Mouse (Mus musculus): ENCODE results near the gene Impdh1. TPM values are rescaled to one million over a fixed set of nuclear protein-coding genes. Genes with fewer than 3 reads are reported as not detected.
A peak's percentile ranks its signal among the peaks of the same experiment; 100 is the strongest.

Gene Impdh1
- total RNA-seq, 1 experiment from 2014 or later: 70.0 TPM

- peak; percentile 16 to 19; a peak in 1 of 4 replicates for ATAC-seq (replicated peaks in 1 of 2; ENCODE audit: insufficient read depth in 1 of 2, low FRiP score in 2 of 2, low TSS enrichment in 1 of 2, low read depth in 1 of 2, poor library complexity in 2 of 2, severe bottlenecking in 2 of 2)
Measured at GRCm38 (mm10) chr6:29200496-29200895, 15.7 kb downstream of the Impdh1 start.

DNA sequence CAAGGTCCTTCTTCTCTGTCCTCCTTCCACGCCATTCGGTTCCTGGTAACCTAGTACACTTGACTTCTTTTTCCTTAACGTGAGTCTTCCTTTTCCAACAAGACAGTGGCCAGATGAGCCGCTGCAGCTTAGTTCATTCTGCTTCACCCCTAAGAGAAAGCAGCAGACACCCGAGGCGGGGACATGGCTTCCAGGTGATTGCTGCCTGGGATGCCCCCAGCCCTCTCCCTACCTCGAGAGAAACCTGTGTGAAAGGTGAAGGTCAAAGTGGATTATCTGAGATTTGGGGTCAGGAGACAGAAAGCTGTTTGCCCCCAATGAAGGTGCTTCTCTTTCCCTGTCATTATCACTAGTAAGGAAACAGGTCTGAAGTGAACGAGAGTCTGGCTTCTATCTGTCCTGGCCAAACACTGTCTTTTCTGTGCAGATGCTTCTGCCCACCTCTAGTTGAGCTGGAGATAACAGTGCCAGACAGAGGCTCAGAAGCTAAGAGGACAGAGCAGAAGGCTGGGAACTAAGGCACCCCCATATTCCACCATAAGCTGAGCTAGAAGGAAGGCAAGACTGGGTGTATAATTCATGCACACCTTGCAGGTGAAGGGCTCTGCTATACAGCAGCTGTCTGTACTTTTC lies 16.8 kb downstream of the Impdh1 start:
- ATAC-seq (replicated peaks in 1 of 2; ENCODE audit: insufficient read depth in 1 of 2, low FRiP score in 2 of 2, low TSS enrichment in 1 of 2, low read depth in 1 of 2, poor library complexity in 2 of 2, severe bottlenecking in 2 of 2): no peak

- peak; percentile 75 to 82 for ATAC-seq (replicated peaks in 1 of 2; ENCODE audit: insufficient read depth in 1 of 2, low FRiP score in 2 of 2, low TSS enrichment in 1 of 2, low read depth in 1 of 2, poor library complexity in 2 of 2, severe bottlenecking in 2 of 2)
Measured at GRCm38 (mm10) chr6:29198309-29199222, 17.6 kb downstream of the Impdh1 start.

DNA sequence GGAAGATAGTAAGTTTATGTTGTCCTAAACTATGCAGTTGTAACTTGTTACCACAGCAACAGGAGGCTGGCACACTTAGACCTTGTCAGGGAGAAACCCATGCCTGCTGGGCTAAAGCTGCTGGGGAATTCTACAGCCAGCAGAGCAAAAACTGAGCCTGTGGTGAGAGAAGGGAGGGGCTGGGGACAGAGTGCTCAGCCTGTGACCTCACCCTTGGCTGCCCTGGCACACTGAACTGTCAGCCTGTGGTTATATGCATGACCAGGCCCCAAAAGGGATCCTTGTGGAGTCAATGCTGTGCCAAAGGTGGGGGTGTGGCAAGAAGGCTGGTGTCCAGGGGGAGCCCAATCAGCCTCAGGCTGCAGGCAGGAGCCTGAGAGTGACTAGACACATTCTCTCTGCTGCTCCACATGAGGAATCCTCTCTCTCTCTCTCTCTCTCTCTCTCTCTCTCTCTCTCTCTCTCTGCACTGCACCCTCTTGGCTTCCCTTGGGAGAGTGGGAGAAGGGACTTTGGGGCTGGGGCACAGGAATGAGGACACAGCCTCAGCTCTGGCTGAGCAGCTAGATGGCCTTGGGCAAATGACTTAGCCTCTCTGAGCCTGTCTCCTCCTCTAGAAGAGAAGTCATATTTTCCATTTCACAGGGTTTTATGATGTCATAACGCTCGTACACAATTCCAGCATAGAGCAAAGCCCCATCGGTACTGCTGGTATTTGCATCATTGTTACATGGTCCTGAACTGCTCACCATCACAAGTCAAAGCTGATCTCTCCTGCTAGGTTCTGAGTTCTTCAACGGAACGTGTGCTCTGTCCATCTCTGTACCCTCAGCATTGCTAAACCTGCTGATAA lies 20.1 kb downstream of the Impdh1 start:
- peak; percentile 29 to 31; a peak in 3 of 4 replicates for ATAC-seq (replicated peaks in 1 of 2; ENCODE audit: insufficient read depth in 1 of 2, low FRiP score in 2 of 2, low TSS enrichment in 1 of 2, low read depth in 1 of 2, poor library complexity in 2 of 2, severe bottlenecking in 2 of 2)

GRCm38 (mm10) chr6:29195146-29195545 lies 21.0 kb downstream of the Impdh1 start:
- no peak for ATAC-seq (replicated peaks in 1 of 2; ENCODE audit: insufficient read depth in 1 of 2, low FRiP score in 2 of 2, low TSS enrichment in 1 of 2, low read depth in 1 of 2, poor library complexity in 2 of 2, severe bottlenecking in 2 of 2)

DNA sequence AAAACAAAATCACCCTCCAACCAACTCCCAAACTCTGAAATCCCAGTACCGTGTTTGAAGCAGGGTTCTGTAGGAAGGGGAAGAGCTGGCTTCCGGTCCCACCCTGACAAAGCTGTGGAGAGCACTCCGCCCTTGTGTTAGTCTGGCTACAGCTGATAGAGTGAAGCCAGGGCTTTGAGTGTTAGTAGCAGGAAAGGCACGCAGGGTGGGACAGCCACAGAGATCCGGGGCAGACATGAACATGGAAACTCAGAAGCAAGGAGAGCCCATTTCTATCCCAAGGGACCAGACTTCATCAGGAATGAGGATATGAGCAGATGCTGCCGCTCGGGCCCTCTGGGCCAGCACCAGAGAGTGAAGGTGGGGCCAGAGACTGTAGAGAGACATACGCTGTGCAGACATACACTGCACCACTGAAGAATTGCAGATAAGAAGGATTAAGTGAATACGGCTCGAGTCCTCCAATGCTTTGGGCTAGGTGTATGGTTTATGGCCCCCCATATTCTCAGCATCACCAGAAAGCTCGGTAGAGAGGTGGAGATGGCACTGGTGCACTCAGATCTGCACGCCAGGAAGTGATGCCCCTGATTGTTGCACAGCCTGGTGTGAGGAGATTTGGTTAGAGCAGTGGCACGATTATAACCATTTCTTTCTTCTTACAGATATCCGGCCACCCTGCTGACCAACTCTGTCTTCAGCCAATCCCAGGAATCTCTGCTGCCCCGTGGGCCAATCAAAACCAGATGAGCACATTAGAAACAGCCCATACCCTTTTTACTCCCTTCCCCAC lies 22.0 kb downstream of the Impdh1 start:
- no peak for ATAC-seq (replicated peaks in 1 of 2; ENCODE audit: insufficient read depth in 1 of 2, low FRiP score in 2 of 2, low TSS enrichment in 1 of 2, low read depth in 1 of 2, poor library complexity in 2 of 2, severe bottlenecking in 2 of 2)

- peak in 1 of 2 experiments; percentile 59; a peak in 2 of 4 replicates for ATAC-seq (replicated peaks in 1 of 2; ENCODE audit: insufficient read depth in 1 of 2, low FRiP score in 2 of 2, low TSS enrichment in 1 of 2, low read depth in 1 of 2, poor library complexity in 2 of 2, severe bottlenecking in 2 of 2)
Measured at GRCm38 (mm10) chr6:29187936-29188335, 28.2 kb downstream of the Impdh1 start.

DNA sequence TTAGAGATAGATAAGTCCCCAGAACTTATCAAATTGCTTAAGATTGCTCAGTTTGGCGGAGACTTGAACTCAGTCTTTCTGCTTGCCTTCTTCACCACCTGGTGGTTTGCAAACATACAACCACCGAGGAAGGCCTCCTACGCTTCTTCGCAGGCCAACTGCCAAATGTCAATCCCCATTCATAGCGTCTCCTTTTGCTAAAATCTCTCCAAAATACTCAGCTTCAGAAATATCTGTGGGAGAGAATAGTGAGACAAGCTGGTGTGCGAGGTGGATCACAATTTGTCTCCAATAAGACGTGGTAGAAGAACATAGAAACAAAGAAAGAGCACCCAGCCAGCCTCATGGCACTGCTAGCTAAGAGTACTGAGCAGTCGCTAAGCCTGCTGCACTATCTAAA lies 36.3 kb downstream of the Impdh1 start:
- no peak for ATAC-seq (replicated peaks in 1 of 2; ENCODE audit: insufficient read depth in 1 of 2, low FRiP score in 2 of 2, low TSS enrichment in 1 of 2, low read depth in 1 of 2, poor library complexity in 2 of 2, severe bottlenecking in 2 of 2)

DNA sequence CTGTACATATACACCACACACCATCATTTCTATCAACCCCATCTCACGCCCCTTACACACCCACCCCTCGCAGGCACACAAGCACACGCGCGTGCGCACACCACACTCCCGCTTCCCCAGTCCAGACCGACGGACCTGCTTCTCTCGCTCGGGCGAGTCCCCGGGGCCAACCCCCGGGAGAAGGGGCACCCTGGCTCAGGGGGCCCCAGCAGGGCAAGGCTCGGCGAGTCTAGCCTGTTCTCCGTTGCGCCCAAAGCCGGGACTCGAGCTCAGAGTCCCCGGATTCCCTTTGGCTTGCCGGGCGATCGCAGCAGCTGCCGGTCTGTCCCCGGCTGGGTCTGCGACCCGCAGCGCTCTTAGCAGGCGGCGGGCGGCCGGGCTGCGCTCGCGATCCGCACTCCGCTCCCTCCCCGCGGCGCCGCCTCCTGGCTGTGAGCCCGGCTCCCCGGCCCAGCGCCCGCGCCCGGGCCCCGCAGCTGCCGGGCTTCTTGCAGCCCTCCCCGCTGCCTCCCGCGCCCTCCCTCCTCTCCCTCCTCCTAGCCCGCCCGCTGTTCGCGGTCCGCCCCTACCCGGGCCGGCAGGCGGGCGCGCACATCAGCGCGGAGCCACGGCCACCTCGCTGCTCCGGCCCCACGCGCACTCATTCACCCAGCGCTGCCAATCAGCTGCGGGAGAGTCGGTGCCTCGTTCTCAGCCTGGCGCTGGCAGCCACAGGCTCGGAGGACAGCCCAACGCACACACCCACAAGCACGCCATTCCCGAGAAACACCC lies 37.1 kb downstream of the Impdh1 start, which contains the start of gene Prrt4:
Gene Prrt4, minus strand, starts transcription at position 697 of the 771 bp plus-strand sequence.
- ATAC-seq (replicated peaks in 1 of 2; ENCODE audit: insufficient read depth in 1 of 2, low FRiP score in 2 of 2, low TSS enrichment in 1 of 2, low read depth in 1 of 2, poor library complexity in 2 of 2, severe bottlenecking in 2 of 2): peak; percentile 32 to 62

DNA sequence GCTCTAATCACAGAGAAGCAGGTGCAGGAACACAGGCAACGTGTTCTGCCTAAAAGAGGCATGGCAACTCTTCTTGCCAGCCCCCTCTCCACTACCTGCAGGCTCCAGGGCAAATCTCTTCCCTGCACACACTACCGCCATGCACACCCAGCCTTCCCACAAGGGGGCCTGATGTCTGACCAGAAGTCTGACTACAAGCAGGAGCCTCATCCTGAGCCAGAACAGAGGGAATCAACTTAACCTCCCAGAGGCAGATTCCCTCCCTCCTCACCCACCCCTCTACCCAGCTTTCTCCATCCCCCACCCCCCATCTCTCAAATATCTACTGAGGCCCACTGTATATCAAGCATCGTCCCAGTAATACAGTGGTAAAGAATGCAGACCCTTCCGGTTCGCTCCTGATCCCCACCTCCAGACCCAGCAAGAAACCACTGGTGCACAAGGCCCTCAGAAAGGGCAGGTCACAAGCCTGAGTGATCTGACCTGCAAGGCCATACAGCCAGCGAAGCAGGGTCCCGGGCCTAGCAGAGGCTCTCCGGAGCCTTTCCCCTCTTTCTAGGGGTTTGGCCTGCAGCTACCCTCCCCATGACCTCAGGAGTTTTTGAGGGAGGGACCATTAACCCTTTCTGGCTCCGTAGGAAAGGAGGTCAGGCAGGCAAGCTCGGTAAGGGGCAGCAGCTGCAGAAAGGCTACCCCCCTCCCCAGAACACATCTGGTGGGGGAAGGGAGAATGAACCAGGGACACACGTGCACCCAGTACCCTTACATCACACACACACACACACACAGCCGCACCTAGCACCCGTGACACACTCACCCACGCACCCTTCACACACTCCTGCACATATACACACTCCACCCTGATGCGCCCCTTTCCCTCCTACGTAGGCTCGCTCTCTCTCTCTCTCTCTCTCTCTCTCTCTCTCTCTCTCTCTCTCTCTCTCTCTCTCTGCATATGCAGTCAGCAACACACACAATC lies 38.0 kb downstream of the Impdh1 start:
- no peak for ATAC-seq (replicated peaks in 1 of 2; ENCODE audit: insufficient read depth in 1 of 2, low FRiP score in 2 of 2, low TSS enrichment in 1 of 2, low read depth in 1 of 2, poor library complexity in 2 of 2, severe bottlenecking in 2 of 2)

DNA sequence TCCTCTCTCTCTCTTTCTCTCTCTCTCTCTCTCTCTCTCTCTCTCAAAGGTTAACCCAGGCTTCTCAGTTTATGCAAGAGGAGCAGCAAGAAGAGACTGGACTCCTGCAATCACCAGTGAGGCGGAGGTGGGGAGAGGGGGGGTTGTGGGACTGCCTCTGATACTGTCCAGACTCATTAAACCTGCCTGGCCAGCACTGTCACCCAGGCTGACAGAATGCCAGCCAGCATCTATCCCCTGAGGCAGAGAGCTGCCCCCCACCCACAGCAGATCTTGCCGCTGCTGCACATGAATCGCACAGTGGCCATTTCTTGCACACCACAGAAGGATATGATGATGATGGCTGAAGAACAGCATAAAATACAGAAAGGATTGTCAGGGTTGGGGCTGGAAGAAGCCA lies 41.1 kb downstream of the Impdh1 start:
- no peak for ATAC-seq (replicated peaks in 1 of 2; ENCODE audit: insufficient read depth in 1 of 2, low FRiP score in 2 of 2, low TSS enrichment in 1 of 2, low read depth in 1 of 2, poor library complexity in 2 of 2, severe bottlenecking in 2 of 2)

DNA sequence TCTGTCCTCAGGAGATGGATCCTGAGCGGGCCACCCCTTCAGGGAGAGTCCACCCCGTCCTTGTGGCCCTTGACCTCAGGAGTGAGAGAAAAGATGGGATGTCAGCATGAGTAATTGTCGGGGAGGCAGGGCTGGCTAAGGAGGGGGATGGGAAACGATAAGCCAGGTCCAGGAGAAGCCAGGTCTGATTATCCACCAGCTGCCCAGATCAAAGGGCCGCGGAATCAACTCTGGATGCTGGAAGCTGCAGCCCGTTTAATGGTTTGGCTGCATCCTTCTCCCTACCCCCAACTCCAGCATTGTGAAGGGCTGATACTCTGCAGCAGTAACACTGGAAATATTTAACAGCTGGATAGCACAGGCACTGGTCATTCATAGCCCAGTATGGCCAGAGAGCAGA lies 41.8 kb downstream of the Impdh1 start:
- no peak for ATAC-seq (replicated peaks in 1 of 2; ENCODE audit: insufficient read depth in 1 of 2, low FRiP score in 2 of 2, low TSS enrichment in 1 of 2, low read depth in 1 of 2, poor library complexity in 2 of 2, severe bottlenecking in 2 of 2)

DNA sequence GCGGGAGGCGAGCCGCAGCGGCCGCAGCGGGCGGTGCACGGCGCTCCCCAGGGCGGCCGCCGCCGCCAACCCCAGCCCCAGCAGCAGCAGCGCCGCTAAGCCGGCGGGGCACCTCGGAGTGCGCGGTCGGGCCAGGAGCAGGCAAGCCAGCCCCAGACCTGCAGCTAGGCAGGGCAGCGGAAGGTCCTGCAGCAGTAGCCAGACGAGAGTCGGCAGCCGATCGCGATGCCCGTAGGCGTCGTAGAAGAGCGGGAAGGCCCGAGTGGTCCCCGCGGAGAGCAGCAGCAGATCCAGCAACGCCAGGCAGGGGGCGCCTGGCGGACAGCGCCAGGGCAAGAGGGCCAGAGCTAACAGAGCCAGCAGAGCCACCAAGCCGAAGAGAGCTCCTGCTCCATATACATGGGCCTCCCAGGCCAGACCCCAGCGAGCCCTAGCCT lies 45.2 kb downstream of the Impdh1 start:
- ATAC-seq (replicated peaks in 1 of 2; ENCODE audit: insufficient read depth in 1 of 2, low FRiP score in 2 of 2, low TSS enrichment in 1 of 2, low read depth in 1 of 2, poor library complexity in 2 of 2, severe bottlenecking in 2 of 2): peak; percentile 71 to 73

- ATAC-seq (replicated peaks in 1 of 2; ENCODE audit: insufficient read depth in 1 of 2, low FRiP score in 2 of 2, low TSS enrichment in 1 of 2, low read depth in 1 of 2, poor library complexity in 2 of 2, severe bottlenecking in 2 of 2): peak; percentile 9 to 29; a peak in 2 of 4 replicates
Measured at GRCm38 (mm10) chr6:29170063-29170921, 45.9 kb downstream of the Impdh1 start.
